Mouse (Mus musculus) neural tube, embryonic 11.5 days (tissue): ENCODE measurements at regions not wholly inside any gene's neighbourhood (a gene's known extent, or its start where the extent isn't known, plus 50 kb on each side); places are given as distances from the start of the nearest gene placed in this dataset.

ENCODE experiments used
- ATAC-seq: fragments of 200-750 bp; cut with Nextera tagmentation; 2 replicates; pipeline ENCODE4 v1.8.0; 2017; ENCODE audit warnings: moderate number of reproducible peaks, mild to moderate bottlenecking, moderate TSS enrichment, moderate library complexity; ENCODE audit not compliant: insufficient read depth, low FRiP score, low TSS enrichment
- DNase-seq: peaks from one replicate; pipeline ENCODE4 v3.0.0-alpha.2; 2015; ENCODE audit warnings: low spot score
- H3K27ac ChIP-seq: fragments of 300-500 bp; sonication (generic); 2 replicates; pipeline ENCODE4 v1.5.1; 2014; ENCODE audit warnings: low read depth, mild to moderate bottlenecking, low read length
- H3K27me3 ChIP-seq: fragments of 300-500 bp; sonication (generic); 2 replicates; pipeline ENCODE4 v1.6.1; 2014; ENCODE audit warnings: mild to moderate bottlenecking, low read length, mixed read lengths; ENCODE audit not compliant: control insufficient read depth, insufficient read depth
- H3K36me3 ChIP-seq: fragments of 300-500 bp; sonication (generic); 2 replicates; pipeline ENCODE4 v1.6.1; 2014; ENCODE audit warnings: mild to moderate bottlenecking, low read length, moderate library complexity, mixed read lengths; ENCODE audit not compliant: control insufficient read depth, insufficient read depth
- H3K4me1 ChIP-seq: fragments of 300-500 bp; sonication (generic); 2 replicates; pipeline ENCODE4 v1.6.1; 2014; ENCODE audit warnings: low read length, mixed read lengths; ENCODE audit not compliant: control insufficient read depth, insufficient read depth
- H3K4me2 ChIP-seq: fragments of 300-500 bp; sonication (generic); 2 replicates; pipeline ENCODE4 v1.6.1; 2014; ENCODE audit warnings: low read depth, mild to moderate bottlenecking, moderate library complexity
- H3K4me3 ChIP-seq: fragments of 300-500 bp; sonication (generic); 2 replicates; pipeline ENCODE4 v1.5.1; 2014; ENCODE audit warnings: low read depth, low read length
- H3K9ac ChIP-seq: fragments of 300-500 bp; sonication (generic); 2 replicates; pipeline ENCODE4 v1.6.1; 2014; ENCODE audit warnings: mild to moderate bottlenecking, low read length
- H3K9me3 ChIP-seq: fragments of 300-500 bp; sonication (generic); 2 replicates; pipeline ENCODE4 v1.6.1; 2016; ENCODE audit warnings: low read length; ENCODE audit not compliant: control insufficient read depth
- WGBS: fragments of 180-500 bp; shearing (Covaris S2); extraction: QIAGEN DNeasy Blood & Tissue Kit; methylation state at CpG from one replicate; pipeline ENCODE4 v1.1.7; 2014; 5-methylcytosine and 5-hydroxymethylcytosine counted together

DNA sequence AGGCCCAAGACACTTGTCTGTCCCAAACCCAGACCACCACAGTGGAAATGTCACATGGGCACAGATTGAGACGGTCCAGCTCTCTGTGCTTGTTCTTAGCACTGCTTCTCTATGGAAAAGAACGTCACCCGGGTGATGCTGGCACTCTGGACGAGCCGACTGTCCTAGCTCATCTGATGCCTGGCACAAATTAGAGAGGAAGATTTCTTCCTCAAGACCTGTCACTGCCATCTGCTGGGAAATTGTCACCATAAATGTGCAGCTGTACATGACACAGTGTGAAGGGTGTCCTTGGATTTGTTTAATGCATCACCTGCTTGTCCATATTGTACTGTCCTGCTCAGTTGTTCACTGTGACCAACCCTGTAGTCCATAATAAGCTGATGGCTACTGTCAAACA is 238.7 kb upstream of the 4931429L15Rik start:
- Histone ChIP-seq H3K9ac (no peak overlapping the region), H3K4me3 (no peak overlapping the region), H3K4me2 (no peak overlapping the region), H3K27ac (no peak overlapping the region), H3K9me3 (peaks cover 2% of the 10 kb centered on the region; the same call in 1 of the 2 replicates), H3K4me1 (no peaks in the 10 kb centered on the region), H3K36me3 (no peaks in the 10 kb centered on the region), H3K27me3 (no peaks in the 10 kb centered on the region)
- DNase-seq (no peak), ATAC-seq (no peak)
- WGBS = 91% methylated on average over 5 of the region's 5 CpGs

DNA sequence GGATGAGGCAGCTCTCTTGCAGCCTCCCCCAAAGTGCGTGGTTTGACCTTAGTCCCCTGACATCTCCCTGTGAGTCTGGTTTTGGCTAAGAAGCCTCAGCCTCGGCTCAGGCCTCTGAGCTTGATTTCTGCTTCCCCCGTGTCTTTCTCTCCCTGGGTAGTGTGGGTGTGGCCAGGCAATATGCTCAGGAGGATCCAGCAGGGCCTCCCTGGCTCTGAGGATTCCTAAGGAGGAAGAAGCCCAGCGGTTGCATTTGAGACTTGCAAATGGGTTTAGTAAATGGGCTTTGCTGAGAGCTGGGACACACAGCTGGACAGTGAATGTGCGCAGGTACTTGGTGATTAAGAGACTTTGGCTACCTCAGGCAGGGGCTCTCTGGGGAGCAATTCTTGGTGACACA is 238.0 kb upstream of the 4931429L15Rik start:
- H3K27me3 ChIP-seq = no peaks in the 10 kb centered on the region

DNA sequence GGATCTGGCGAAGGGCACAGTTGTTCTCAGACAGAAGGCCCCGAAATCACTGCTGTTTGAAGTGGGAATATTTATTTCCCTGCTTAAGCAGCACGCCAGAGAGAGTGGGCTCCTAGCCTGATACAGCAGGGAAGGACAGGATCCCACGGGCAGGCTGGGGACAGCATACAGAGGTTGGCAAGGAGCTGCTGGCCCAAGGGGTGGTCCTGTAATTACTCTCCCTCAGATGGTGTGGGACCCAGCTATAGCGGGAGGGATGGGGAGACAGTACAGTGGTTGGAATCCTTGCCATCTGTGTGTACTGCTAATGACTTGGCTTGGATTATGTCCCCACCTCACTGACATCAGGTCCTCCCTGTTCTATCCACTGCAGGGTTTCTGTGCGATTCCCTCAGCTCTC is 235.4 kb upstream of the 4931429L15Rik start:
- Histone ChIP-seq H3K9me3 (peaks cover 2% of the 10 kb centered on the region; the same call in 1 of the 2 replicates), H3K4me3 (no peak overlapping the region), H3K27me3 (no peaks in the 10 kb centered on the region), H3K36me3 (no peaks in the 10 kb centered on the region), H3K4me2 (no peak overlapping the region), H3K4me1 (no peaks in the 10 kb centered on the region), H3K9ac (no peak overlapping the region), H3K27ac (no peak overlapping the region)
- DNase-seq (no peak), ATAC-seq (no peak)
- WGBS = 38% methylated on average over 6 of the region's 6 CpGs

More for the DNA sequence above, 238.0 kb upstream of the 4931429L15Rik start:
- peaks cover 2% of the 10 kb centered on the region; the same call in 1 of the 2 replicates for H3K9me3 ChIP-seq
- no peak overlapping the region for H3K27ac ChIP-seq
- no peak overlapping the region for H3K4me3 ChIP-seq
- H3K36me3 ChIP-seq = no peaks in the 10 kb centered on the region
- no peaks in the 10 kb centered on the region for H3K4me1 ChIP-seq
- WGBS = 40% methylated on average over 5 of the region's 5 CpGs
- ATAC-seq (no peak), DNase-seq (no peak)
- H3K4me2 ChIP-seq = no peak overlapping the region
- H3K9ac ChIP-seq = no peak overlapping the region

DNA sequence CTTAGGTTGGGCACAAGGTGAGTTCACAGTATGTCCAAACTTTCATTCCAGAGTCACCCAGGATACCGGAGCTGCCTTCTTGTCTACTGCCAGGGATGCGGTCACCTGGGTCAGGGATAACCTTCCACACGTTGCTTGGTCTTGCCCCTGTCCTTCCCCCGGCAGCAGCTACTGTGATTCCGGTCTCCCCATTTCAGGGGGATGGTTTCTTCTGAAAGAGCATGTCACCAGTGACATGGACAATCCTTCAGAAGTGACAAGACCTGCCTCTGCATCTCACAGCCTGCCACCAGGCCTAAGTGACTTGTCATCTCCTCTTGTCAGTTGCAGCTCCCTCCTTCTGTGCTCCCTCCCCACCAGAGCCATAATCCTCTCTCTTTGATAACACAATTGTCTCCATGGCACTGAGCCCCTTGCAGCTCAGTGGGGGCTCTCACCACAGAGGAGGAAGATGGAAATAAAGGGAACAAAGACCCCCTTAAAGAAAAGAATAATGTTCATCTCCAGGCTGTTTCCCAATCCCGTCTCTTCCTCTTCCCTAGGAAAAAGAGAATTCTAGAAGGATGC is 234.9 kb upstream of the 4931429L15Rik start:
- 65% methylated on average over 6 of the region's 6 CpGs for WGBS
- H3K4me3 ChIP-seq = no peak overlapping the region
- no peaks in the 10 kb centered on the region for H3K4me1 ChIP-seq
- H3K9me3 ChIP-seq = peaks cover 2% of the 10 kb centered on the region; the same call in 1 of the 2 replicates
- no peak for DNase-seq
- H3K27ac ChIP-seq = no peak overlapping the region
- ATAC-seq = no peak
- H3K4me2 ChIP-seq = no peak overlapping the region
- no peaks in the 10 kb centered on the region for H3K36me3 ChIP-seq
- H3K9ac ChIP-seq = no peak overlapping the region
- H3K27me3 ChIP-seq = no peaks in the 10 kb centered on the region

DNA sequence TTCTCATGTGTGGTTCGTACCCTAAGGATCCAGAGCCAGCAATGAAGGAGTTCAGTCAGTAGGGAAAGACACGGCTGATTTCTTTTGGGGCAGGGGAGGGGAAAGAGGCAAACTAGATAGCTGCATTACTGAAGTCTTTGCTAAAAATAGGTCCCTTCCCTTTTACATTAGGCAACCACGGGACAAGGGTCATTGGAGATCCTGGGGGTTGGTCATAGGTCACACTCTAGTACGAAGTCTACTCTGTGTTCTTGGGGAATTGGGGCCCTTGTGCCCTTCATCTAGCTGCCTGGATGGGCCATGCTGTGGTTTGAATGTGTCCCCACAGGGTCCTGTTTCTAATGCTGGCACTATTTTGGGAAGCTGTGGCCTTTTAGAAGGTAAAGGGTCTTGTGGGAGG is 229.6 kb upstream of the 4931429L15Rik start:
- Histone ChIP-seq H3K4me1 (no peaks in the 10 kb centered on the region), H3K9me3 (no peaks in the 10 kb centered on the region), H3K9ac (no peak overlapping the region), H3K27me3 (no peaks in the 10 kb centered on the region), H3K36me3 (no peaks in the 10 kb centered on the region), H3K4me2 (no peak overlapping the region), H3K4me3 (no peak overlapping the region), H3K27ac (no peak overlapping the region)
- ATAC-seq = no peak
- 79% methylated on average over 4 of the region's 4 CpGs for WGBS
- no peak for DNase-seq

DNA sequence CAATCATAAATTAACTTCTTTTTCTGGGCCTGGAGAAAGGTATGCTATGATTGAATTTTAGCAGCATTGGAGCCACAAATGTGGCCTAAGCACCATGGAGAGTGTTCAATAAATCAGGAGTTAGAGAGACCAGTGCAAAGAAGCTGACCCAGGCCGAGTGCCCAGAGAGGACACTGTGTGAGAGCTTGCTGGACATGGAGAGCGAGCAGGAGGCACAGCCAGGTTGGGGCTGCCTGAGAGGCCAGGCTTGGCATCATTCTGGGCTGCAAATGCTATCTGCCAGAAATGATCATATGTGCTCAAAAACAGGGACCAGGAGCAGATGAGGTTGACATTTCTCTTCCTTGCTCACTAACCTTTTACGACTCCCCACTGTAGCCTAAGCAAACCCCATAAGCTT is 224.5 kb upstream of the 4931429L15Rik start:
- H3K27me3 ChIP-seq = no peaks in the 10 kb centered on the region
- H3K4me3 ChIP-seq = no peak overlapping the region
- no peak for ATAC-seq
- H3K36me3 ChIP-seq = no peaks in the 10 kb centered on the region
- H3K9ac ChIP-seq = no peak overlapping the region
- no peaks in the 10 kb centered on the region for H3K9me3 ChIP-seq
- WGBS = 84% methylated on average over 3 of the region's 3 CpGs
- H3K4me1 ChIP-seq = no peaks in the 10 kb centered on the region
- no peak for DNase-seq
- H3K4me2 ChIP-seq = no peak overlapping the region
- no peak overlapping the region for H3K27ac ChIP-seq

DNA sequence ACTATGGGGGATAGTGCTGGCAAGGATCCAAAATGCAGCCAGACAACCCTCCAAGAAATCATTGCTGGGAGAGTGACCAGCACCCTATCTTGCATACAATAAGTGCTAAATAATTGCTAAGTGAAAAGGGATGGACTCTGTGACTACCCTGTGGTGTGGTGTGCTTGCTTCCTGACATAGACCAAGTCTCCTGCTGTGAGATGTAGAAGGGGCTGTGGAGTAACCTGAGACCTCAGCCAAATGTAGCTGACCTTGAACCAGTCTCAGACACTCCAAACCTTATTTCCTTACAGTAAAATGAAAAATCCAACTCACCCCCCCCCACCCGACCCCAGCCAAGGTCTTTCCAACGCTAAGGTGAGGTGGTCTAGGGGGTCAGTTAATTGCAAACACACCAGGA is 221.2 kb upstream of the 4931429L15Rik start:
- WGBS = 70% methylated on average over 2 of the region's 2 CpGs
- DNase-seq = no peak

DNA sequence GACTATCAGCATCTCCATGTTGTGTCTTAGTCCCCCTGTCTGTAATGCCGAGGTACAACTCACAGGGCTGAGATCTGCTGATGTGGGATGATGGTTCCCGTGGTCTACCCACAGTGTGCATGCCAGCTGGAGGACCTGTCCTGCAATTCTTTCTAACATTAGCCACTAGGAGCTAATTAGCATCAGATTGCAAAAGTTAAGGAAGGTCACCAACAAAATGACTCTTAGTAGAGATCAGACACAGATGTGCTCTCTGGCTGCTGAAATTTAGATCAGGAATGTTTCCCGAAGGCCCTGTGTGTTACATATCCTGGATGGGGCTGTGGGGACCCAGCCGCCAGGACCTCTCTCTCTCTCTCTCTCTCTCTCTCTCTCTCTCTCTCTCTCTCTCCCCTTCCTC is 218.8 kb upstream of the 4931429L15Rik start:
- DNase-seq (no peak), ATAC-seq (no peak)
- no peak overlapping the region for H3K4me3 ChIP-seq
- no peaks in the 10 kb centered on the region for H3K9me3 ChIP-seq
- no peaks in the 10 kb centered on the region for H3K4me1 ChIP-seq
- H3K27me3 ChIP-seq = no peaks in the 10 kb centered on the region
- no peak overlapping the region for H3K4me2 ChIP-seq
- H3K36me3 ChIP-seq = no peaks in the 10 kb centered on the region
- H3K9ac ChIP-seq = no peak overlapping the region
- 62% methylated on average over 3 of the region's 4 CpGs for WGBS
- H3K27ac ChIP-seq = no peak overlapping the region

More for the DNA sequence above, 221.2 kb upstream of the 4931429L15Rik start:
- no peak overlapping the region for H3K9ac ChIP-seq
- no peaks in the 10 kb centered on the region for H3K27me3 ChIP-seq
- H3K4me3 ChIP-seq = no peak overlapping the region
- H3K9me3 ChIP-seq = no peaks in the 10 kb centered on the region
- no peak overlapping the region for H3K27ac ChIP-seq
- H3K36me3 ChIP-seq = no peaks in the 10 kb centered on the region
- no peak for ATAC-seq
- H3K4me2 ChIP-seq = no peak overlapping the region
- H3K4me1 ChIP-seq = no peaks in the 10 kb centered on the region

DNA sequence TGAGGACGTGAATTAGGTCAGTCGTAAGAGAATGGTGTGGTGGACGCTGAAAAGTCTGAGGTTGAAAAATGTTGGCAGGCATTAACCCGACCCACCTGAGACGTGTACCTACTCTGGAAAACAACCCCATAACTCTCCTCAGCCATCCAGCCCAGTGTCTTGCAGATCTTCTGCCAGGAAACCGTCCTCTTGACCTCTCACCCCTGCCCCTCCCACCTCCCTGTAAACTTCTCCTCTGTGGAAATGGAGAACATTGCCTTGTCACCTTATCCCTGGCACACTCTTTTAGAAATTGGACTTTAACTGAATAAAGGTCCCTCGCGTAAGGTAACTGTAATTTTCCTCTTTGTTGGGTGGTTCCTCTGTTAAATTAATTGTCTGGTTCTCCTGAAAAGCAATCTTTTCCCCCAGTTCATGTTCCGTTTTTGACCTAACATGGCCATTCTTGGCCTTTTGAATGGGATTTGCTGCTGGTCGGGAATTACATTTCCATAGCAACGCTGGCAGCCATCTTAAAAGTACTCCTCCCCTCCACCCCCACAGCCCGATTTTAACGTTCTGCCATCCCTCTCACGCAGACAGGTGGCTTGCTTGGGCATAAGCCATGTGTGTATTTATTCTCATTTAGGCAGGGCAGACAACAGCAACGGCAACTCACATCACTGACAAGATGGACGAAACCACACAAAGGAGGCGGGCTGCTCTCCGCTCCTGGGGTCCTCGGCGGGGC is 196.8 kb upstream of the 4931429L15Rik start:
- H3K4me3 ChIP-seq = no peak overlapping the region
- H3K27me3 ChIP-seq = no peaks in the 10 kb centered on the region
- ATAC-seq (no peak), DNase-seq (no peak)
- no peak overlapping the region for H3K9ac ChIP-seq
- 85% methylated on average over 20 of the region's 20 CpGs for WGBS
- 0 out of 2 replicates have a peak, but pooled peaks cover 2% of the 10 kb centered on the region for H3K9me3 ChIP-seq
- H3K36me3 ChIP-seq = no peaks in the 10 kb centered on the region
- no peak overlapping the region for H3K27ac ChIP-seq
- H3K4me1 ChIP-seq = no peaks in the 10 kb centered on the region
- no peak overlapping the region for H3K4me2 ChIP-seq
